Mouse (Mus musculus) bone marrow macrophage, adult 2 months (primary cell): ENCODE data around the gene Perm1. TPM values are rescaled to one million over a fixed set of nuclear protein-coding genes. Genes with fewer than 3 reads are reported as not detected.

Experiments
- H3K27ac ChIP-seq: 2 replicates; pipeline ENCODE4 v1.5.1; 2012; ENCODE audit warnings: low read depth, low read length; ENCODE audit not compliant: insufficient read depth
- H3K4me1 ChIP-seq: 2 replicates; pipeline ENCODE4 v1.6.1; 2012; ENCODE audit warnings: low read length; ENCODE audit not compliant: control insufficient read depth, insufficient read depth
- H3K4me3 ChIP-seq: 2 replicates; pipeline ENCODE4 v1.5.1; 2012; ENCODE audit warnings: mild to moderate bottlenecking, low read length, moderate library complexity; ENCODE audit not compliant: insufficient read depth
- CTCF ChIP-seq: IDR thresholded peaks from 2 replicates; pipeline ENCODE4 v1.5.1; 2012; ENCODE audit warnings: low read depth, mild to moderate bottlenecking, low read length, moderate library complexity
- POLR2A ChIP-seq: IDR thresholded peaks from 2 replicates; pipeline ENCODE4 v1.6.1; 2012; ENCODE audit warnings: mild to moderate bottlenecking, low read depth, low read length, borderline replicate concordance
- polyA plus RNA-seq: library from polyadenylated mRNA; stranded (reverse); fragments of >200 nt; gene quantifications from 2 replicates; pipeline ENCODE4 v1.2.4, GENCODE M21; 2012; ENCODE audit not compliant: missing spikeins, insufficient read depth, insufficient read length

Perm1 gene
- polyA plus RNA-seq, 1 experiment, result not detected

- H3K27ac ChIP-seq, result no peak overlapping the region
Observed at GRCm38 (mm10) chr4:156188162-156188810, 27.4 kb upstream of the Perm1 start.

GRCm38 (mm10) chr4:156188811-156189323 is 26.8 kb upstream of the Perm1 start:
- TF ChIP-seq CTCF (no peak), POLR2A (no peak)
- Histone ChIP-seq H3K27ac (no peak overlapping the region), H3K4me3 (no peak overlapping the region), H3K4me1 (no peaks in the 10 kb centered on the region)

More at GRCm38 (mm10) chr4:156188162-156188810, 27.4 kb upstream of the Perm1 start:
- H3K4me3 ChIP-seq, result no peak overlapping the region
- TF ChIP-seq POLR2A (no peak), CTCF (no peak)
- no peaks in the 10 kb centered on the region for H3K4me1 ChIP-seq

DNA sequence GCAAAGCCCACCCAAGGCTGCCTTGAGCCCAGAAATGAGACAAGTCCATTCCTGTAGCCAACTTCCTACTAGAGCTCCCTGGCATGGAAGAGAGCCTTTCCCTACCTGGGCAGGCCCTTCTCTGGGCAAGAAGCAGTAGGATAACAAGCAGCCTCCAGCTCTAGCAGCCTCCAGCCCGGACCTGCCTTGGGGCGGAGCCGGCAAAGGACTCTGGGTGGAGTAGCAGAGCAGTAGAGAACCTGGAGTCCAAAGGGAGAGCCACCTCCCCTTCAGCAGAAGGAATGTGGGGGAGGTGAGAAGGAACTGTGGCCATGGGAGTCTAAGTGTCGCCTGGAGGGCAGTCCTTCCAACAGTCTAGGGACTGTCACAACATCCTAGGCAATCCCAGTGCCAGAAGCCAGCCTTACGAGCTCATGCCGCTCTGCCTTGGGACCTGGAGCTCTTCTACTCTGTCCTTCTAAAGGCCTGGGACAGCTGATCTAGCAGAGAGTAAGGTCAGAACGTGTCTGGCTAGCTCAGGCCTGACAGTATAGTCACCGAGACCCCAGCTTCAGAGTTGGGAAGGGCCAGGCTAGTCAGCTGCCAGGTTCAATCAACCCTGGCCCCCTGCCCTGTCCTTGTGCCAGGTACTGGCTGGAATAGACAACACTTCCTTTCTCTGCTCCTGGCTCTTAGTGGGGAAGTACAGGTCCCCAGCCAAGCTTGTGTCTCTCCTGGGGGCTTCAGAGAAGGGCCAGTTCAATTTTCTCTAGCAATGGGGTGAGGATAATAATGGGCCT is 23.1 kb upstream of the Perm1 start:
- TF ChIP-seq POLR2A (no peak), CTCF (no peak)
- no peak overlapping the region for H3K4me3 ChIP-seq
- H3K4me1 ChIP-seq, result peaks cover 4% of the 10 kb centered on the region; the same call in 1 of the 2 replicates
- no peak overlapping the region for H3K27ac ChIP-seq

DNA sequence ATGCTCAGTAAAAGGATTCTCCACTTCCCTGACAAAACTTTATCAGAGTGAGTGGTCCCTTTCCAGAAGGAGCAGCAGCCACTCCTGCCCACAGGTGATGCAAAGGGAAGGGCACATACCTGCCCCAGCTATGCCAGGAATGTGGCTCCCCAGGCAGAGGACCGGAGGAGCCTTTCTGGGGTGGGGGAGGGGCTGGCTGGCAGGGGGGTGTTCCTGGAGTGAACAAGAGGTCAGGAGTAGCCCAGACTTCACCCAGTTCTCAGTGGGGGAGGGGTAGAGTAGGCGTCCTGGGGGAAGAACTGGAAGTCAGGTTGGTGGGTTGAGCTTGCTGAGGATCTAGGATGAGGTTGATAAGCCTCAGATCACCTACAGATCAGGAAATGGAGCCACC is 22.5 kb upstream of the Perm1 start:
- TF ChIP-seq CTCF, result no peak
- no peak for TF ChIP-seq POLR2A
- peaks cover 4% of the 10 kb centered on the region; the same call in 1 of the 2 replicates for H3K4me1 ChIP-seq
- H3K4me3 ChIP-seq, result no peak overlapping the region
- no peak overlapping the region for H3K27ac ChIP-seq

DNA sequence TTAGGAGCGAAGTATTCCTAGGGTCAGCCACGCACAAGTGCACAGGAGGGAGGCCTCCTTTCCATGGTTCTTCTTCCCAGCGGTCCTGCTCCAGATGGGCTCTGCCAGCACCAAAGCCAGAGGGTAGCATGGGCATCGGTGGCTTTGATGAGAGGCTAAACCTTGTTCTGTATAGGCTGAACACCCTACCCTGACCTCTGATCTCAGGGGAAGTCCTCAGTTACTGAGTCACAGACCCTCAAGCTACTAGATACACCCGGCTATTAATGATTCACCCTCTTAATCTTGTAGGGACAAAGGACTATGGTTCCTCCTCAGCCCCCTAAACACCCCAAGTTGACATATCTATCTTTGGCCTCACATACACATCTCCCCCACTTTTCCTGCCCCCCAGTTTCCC is 21.8 kb upstream of the Perm1 start:
- Histone ChIP-seq H3K4me3 (no peak overlapping the region), H3K27ac (no peak overlapping the region), H3K4me1 (peaks cover 7% of the 10 kb centered on the region)
- TF ChIP-seq CTCF (no peak), POLR2A (no peak)

GRCm38 (mm10) chr4:156194346-156194745 is 21.3 kb upstream of the Perm1 start:
- no peak for TF ChIP-seq CTCF
- no peak for TF ChIP-seq POLR2A
- no peak overlapping the region for H3K4me3 ChIP-seq
- H3K4me1 ChIP-seq, result peaks cover 7% of the 10 kb centered on the region
- no peak overlapping the region for H3K27ac ChIP-seq

- no peak for TF ChIP-seq CTCF
- TF ChIP-seq POLR2A, result no peak
- Histone ChIP-seq H3K27ac (no peak overlapping the region), H3K4me3 (peak overlapping the region; percentile 88), H3K4me1 (peaks cover 11% of the 10 kb centered on the region)
Observed at GRCm38 (mm10) chr4:156195927-156196870, 19.5 kb upstream of the Perm1 start.

- peaks cover 11% of the 10 kb centered on the region for H3K4me1 ChIP-seq
- TF ChIP-seq POLR2A, result no peak
- TF ChIP-seq CTCF, result no peak
- H3K4me3 ChIP-seq, result peak within 1 kb of the TSS; percentile 88
- no peak within 1 kb of the TSS for H3K27ac ChIP-seq
Observed at GRCm38 (mm10) chr4:156197131-156197828, 18.4 kb upstream of the Perm1 start, which contains the start of gene Agrn. Gene Agrn, minus strand, starts transcription at chr4:156197488.

DNA sequence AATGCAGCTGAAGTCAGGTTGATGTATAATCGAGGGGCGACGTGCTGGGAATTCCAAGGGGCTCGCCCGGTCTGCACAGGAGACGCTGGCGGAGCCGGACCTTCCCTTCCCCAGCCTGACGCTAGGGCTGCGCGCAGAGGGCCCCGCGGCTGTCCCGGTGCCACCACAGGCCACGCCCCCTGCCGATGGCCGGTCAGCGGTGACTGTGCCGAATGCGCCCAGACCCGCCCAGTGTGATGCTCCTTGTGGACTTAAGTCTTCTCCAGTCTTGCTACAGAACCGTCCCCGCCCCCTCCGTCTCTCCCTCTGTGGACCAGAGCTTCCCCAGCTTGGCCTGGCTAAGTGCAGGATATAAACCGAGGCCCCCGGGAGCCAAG is 17.9 kb upstream of the Perm1 start:
- Histone ChIP-seq H3K4me1 (peaks cover 12% of the 10 kb centered on the region), H3K4me3 (peak overlapping the region; percentile 58), H3K27ac (no peak overlapping the region)
- TF ChIP-seq CTCF (no peak), POLR2A (no peak)
